Comparison of ENCODE assay signal across 10 mouse cellular contexts in the genomic region with DNA sequence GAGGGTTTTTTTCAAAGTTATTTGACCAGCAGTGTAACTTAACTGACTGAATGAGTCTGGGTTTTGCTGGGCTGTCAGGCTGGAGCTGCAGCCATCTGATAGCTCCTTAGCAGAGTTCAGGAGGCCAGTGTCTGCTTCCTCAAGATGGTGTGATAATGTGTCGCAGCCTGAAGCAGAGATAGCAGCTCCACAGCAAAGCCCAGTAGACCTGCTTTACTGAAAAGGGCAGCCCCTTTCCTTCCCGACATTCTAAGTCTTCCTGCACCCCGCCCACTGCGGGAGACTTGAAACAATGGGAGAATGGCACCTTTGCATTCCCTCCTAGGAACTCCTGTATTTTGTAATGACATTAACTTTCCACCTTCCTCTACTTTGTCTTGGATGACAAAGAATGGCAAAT. TPM values are rescaled to one million over a fixed set of nuclear protein-coding genes. Genes with fewer than 3 reads are reported as not detected.
A peak's percentile ranks its signal among the peaks of the same experiment; 100 is the strongest.
DNase-seq lines count a peak whose midpoint lies in the region; ATAC-seq and TF ChIP-seq lines count a peak whose summit lies in the region.
"Had no signal": no experiment of that assay in that cellular context is flagged by ENCODE, and none has a peak within 500 bp of the region (broad histone marks: within the 10 kb centered on the region; RNA-seq: fewer than 3 reads in every experiment).

No protein-coding gene starts in this region.

- no peaks in the 10 kb centered on the region for H3K79me2 ChIP-seq in MEL (ENCODE audit: control insufficient read depth, insufficient read depth, low read length, poor library complexity)

- ATAC-seq in lung, embryonic 15.5 days (ENCODE audit: borderline replicate concordance, extremely low read depth, low FRiP score, low TSS enrichment): peak; percentile 55; the same call in 1 of the 2 replicates
- no peak for ATAC-seq in CD4-positive, CD25-positive, alpha-beta regulatory T cell, adult 4 months

- no peak overlapping the region for H3K9ac ChIP-seq in MEL (ENCODE audit: control insufficient read depth, low read depth, low read length, poor library complexity, severe bottlenecking)
- H3K9ac ChIP-seq in lung, embryonic 15.5 days: no peak overlapping the region
- H3K9ac ChIP-seq: embryonic facial prominence, embryonic 12.5 days; hindbrain, embryonic 15.5 days; limb, embryonic 15.5 days had no signal

- peaks cover 0 to 9% of the 10 kb centered on the region in 2 experiments; a peak in 2 of 4 replicates for H3K36me3 ChIP-seq in MEL (ENCODE audit: control insufficient read depth in 1 of 2, insufficient read depth in 2 of 2, low read length in 2 of 2)
- H3K36me3 ChIP-seq in lung, embryonic 15.5 days: no peaks in the 10 kb centered on the region
- H3K36me3 ChIP-seq: embryonic facial prominence, embryonic 12.5 days; hindbrain, embryonic 15.5 days; limb, embryonic 15.5 days had no signal

- 41% methylated on average over 4 of the region's 4 CpGs for WGBS in lung, embryonic 15.5 days

- H3K4me1 ChIP-seq in MEL (ENCODE audit: control insufficient read depth in 1 of 2, insufficient read depth in 2 of 2, low read length in 2 of 2): peaks cover 5 to 10% of the 10 kb centered on the region in 2 experiments; a peak in 2 of 4 replicates
- peaks cover 53% of the 10 kb centered on the region for H3K4me1 ChIP-seq in bone marrow macrophage, adult 2 months (ENCODE audit: control insufficient read depth, insufficient read depth, low read length)
- 0 out of 2 replicates have a peak, but pooled peaks cover 3% of the 10 kb centered on the region for H3K4me1 ChIP-seq in lung, embryonic 15.5 days
- H3K4me1 ChIP-seq: embryonic facial prominence, embryonic 12.5 days; hindbrain, embryonic 15.5 days; limb, embryonic 15.5 days had no signal

- DNase-seq in MEL (ENCODE audit: low read depth, low spot score): peak; percentile 43
- peak; percentile 52 for DNase-seq in heart, postnatal 4 days
- no peak for DNase-seq in yolk sac, embryonic 10.5 days (ENCODE audit: low spot score)
- DNase-seq in right cerebral cortex, postnatal 36 days (ENCODE audit: low spot score in 2 of 2): no peak

- H3K4me2 ChIP-seq in lung, embryonic 15.5 days: no peak overlapping the region
- H3K4me2 ChIP-seq: embryonic facial prominence, embryonic 12.5 days; hindbrain, embryonic 15.5 days; limb, embryonic 15.5 days had no signal

- H3K4me3 ChIP-seq in MEL (ENCODE audit: control insufficient read depth in 1 of 2, insufficient read depth in 1 of 2, low read depth in 2 of 2, low read length in 2 of 2): no peak overlapping the region
- no peak overlapping the region for H3K4me3 ChIP-seq in bone marrow macrophage, adult 2 months (ENCODE audit: insufficient read depth, low read length)
- no peak overlapping the region for H3K4me3 ChIP-seq in lung, embryonic 15.5 days
- H3K4me3 ChIP-seq: embryonic facial prominence, embryonic 12.5 days; hindbrain, embryonic 15.5 days; limb, embryonic 15.5 days had no signal

- no peak for TF ChIP-seq POLR2A in MEL (IDR thresholded peaks at IDR 0.05; ENCODE audit: control insufficient read depth in 1 of 2, insufficient read depth in 1 of 2, low read depth in 1 of 2, low read length in 2 of 2, poor library complexity in 1 of 2)
- TF ChIP-seq POLR2A in bone marrow macrophage, adult 2 months (IDR thresholded peaks at IDR 0.05; ENCODE audit: borderline replicate concordance, low read depth, low read length): no peak

- H3K9me3 ChIP-seq in MEL (replicated peaks; ENCODE audit: insufficient read depth, low read length): no peaks in the 10 kb centered on the region
- H3K9me3 ChIP-seq in lung, embryonic 15.5 days: no peaks in the 10 kb centered on the region
- H3K9me3 ChIP-seq: embryonic facial prominence, embryonic 12.5 days; hindbrain, embryonic 15.5 days; limb, embryonic 15.5 days had no signal

- TF ChIP-seq EP300 in MEL (IDR thresholded peaks at IDR 0.05; ENCODE audit: low read depth in 1 of 2, low read length in 2 of 2): peak; percentile 60 to 63; a peak in 3 of 4 replicates

- H3K27ac ChIP-seq in MEL (ENCODE audit: control insufficient read depth, low read depth, low read length): no peak overlapping the region
- H3K27ac ChIP-seq in bone marrow macrophage, adult 2 months (ENCODE audit: insufficient read depth, low read depth, low read length): peak overlapping the region; percentile 99
- peak overlapping the region; percentile 73 for H3K27ac ChIP-seq in lung, embryonic 15.5 days
- H3K27ac ChIP-seq: embryonic facial prominence, embryonic 12.5 days; hindbrain, embryonic 15.5 days; limb, embryonic 15.5 days had no signal

- no peak for TF ChIP-seq CTCF in MEL (IDR thresholded peaks at IDR 0.05 in 2 of 3, conservative IDR thresholded peaks at IDR 0.05 in 1 of 3; ENCODE audit: control insufficient read depth in 1 of 3, insufficient read depth in 1 of 3, low read depth in 2 of 3, low read length in 3 of 3, poor library complexity in 1 of 3, severe bottlenecking in 1 of 3)
- TF ChIP-seq CTCF in bone marrow macrophage, adult 2 months (IDR thresholded peaks at IDR 0.05; ENCODE audit: low read depth, low read length): no peak

- no peaks in the 10 kb centered on the region for H3K27me3 ChIP-seq in MEL (ENCODE audit: control insufficient read depth in 1 of 2, insufficient read depth in 2 of 2, low read length in 2 of 2)
- no peaks in the 10 kb centered on the region for H3K27me3 ChIP-seq in lung, embryonic 15.5 days
- H3K27me3 ChIP-seq: embryonic facial prominence, embryonic 12.5 days; hindbrain, embryonic 15.5 days; limb, embryonic 15.5 days had no signal

- TF ChIP-seq RAD21 in MEL (IDR thresholded peaks at IDR 0.05; ENCODE audit: low read depth, low read length): no peak

TF ChIP-seq in MEL, 35 proteins besides CTCF, POLR2A, EP300 and RAD21 (continues in another document):
- no peak for TF ChIP-seq HCFC1 (IDR thresholded peaks at IDR 0.05; ENCODE audit: low read depth, low read length)
- 0 out of 2 replicates have a peak, but pooled peaks have one; percentile 20 for TF ChIP-seq SIN3A (IDR thresholded peaks at IDR 0.05; ENCODE audit: low read length)
- no peak for TF ChIP-seq SMC3 (IDR thresholded peaks at IDR 0.05; ENCODE audit: low read depth, low read length)
- no peak for TF ChIP-seq USF1 (IDR thresholded peaks at IDR 0.05; ENCODE audit: low read depth, low read length)
- TF ChIP-seq CHD1 (IDR thresholded peaks at IDR 0.05; ENCODE audit: low read depth, low read length): no peak
- TF ChIP-seq ETS1 (IDR thresholded peaks at IDR 0.05; ENCODE audit: low read depth, low read length): 0 out of 2 replicates have a peak, but pooled peaks have one; percentile 22
- TF ChIP-seq MYB (IDR thresholded peaks at IDR 0.05; ENCODE audit: low read depth, low read length): no peak
- no peak for TF ChIP-seq E2F4 (IDR thresholded peaks at IDR 0.05; ENCODE audit: borderline replicate concordance, low read depth, low read length)
- no peak for TF ChIP-seq ZC3H11A (IDR thresholded peaks at IDR 0.05; ENCODE audit: low read depth, low read length)
- TF ChIP-seq RCOR1 (IDR thresholded peaks at IDR 0.05; ENCODE audit: low read depth, low read length): 0 out of 2 replicates have a peak, but pooled peaks have one; percentile 19
- TF ChIP-seq MYC (IDR thresholded peaks at IDR 0.05; ENCODE audit: low read depth, low read length): no peak
- no peak for TF ChIP-seq NELFE (IDR thresholded peaks at IDR 0.05; ENCODE audit: low read depth, low read length)
- TF ChIP-seq NRF1 (IDR thresholded peaks at IDR 0.05; ENCODE audit: insufficient read depth, low read depth, low read length, poor library complexity, severe bottlenecking): no peak
- peak; percentile 72 for TF ChIP-seq GATA1 (IDR thresholded peaks at IDR 0.05; ENCODE audit: low read depth, low read length)
- TF ChIP-seq CHD2 (IDR thresholded peaks at IDR 0.05; ENCODE audit: low read length): no peak
- TF ChIP-seq ZKSCAN1 (IDR thresholded peaks at IDR 0.05; ENCODE audit: low read depth, low read length): no peak
- TF ChIP-seq ZMIZ1 (IDR thresholded peaks at IDR 0.05; ENCODE audit: low read depth, low read length): no peak
- no peak for TF ChIP-seq POLR2AphosphoS5 (IDR thresholded peaks at IDR 0.05; ENCODE audit: borderline replicate concordance, low read depth, low read length)
- no peak for TF ChIP-seq ZNF384 (IDR thresholded peaks at IDR 0.05; ENCODE audit: low read depth, low read length)
- no peak for TF ChIP-seq POLR2AphosphoS2 (IDR thresholded peaks at IDR 0.05; ENCODE audit: low read length)
- peak; percentile 60 for TF ChIP-seq TCF12 (IDR thresholded peaks at IDR 0.05; ENCODE audit: low read depth, low read length)

RNA-seq across cellular contexts. Expression of gene Entpd1, which starts 24.9 kb away (rescaled TPM):
- total RNA-seq in MEL (2012; rRNA removed): not detected in 2 replicates
- polyA plus RNA-seq in MEL (2012; ENCODE audit: insufficient read depth in 1 of 2, insufficient read length in 2 of 2, low read depth in 1 of 2, low replicate concordance in 2 of 2, missing spikeins in 1 of 2): not detected
- 189 and 194 TPM in 2 replicates for polyA plus RNA-seq in bone marrow macrophage, adult 2 months (2012; ENCODE audit: insufficient read depth, insufficient read length, missing spikeins)
- total RNA-seq in heart, postnatal 4 days (2021): 10 to 100 TPM; 32.3 to 33.3 TPM
- polyA plus RNA-seq in lung, embryonic 15.5 days (2015; fragmentation: Nextera tagmentation; extraction: Ambion mirVana): 13.5 and 16.1 TPM in 2 replicates
- polyA plus RNA-seq in CD4-positive, CD25-positive, alpha-beta regulatory T cell, adult 4 months (2017; shearing (Covaris generic)): 10 to 100 TPM; 44.4 to 58.8 TPM

RNA-seq across cellular contexts. Expression of gene Tctn3, which starts 25.1 kb away (rescaled TPM):
- 2.9 and 3.6 TPM in 2 replicates for total RNA-seq in MEL (2012; rRNA removed)
- polyA plus RNA-seq in MEL (2012; ENCODE audit: insufficient read depth in 1 of 2, insufficient read length in 2 of 2, low read depth in 1 of 2, low replicate concordance in 2 of 2, missing spikeins in 1 of 2): 1 to 10 TPM in 1 of 2 experiments, not detected in 1; 6.2 TPM
- 12.6 and 13.9 TPM in 2 replicates for polyA plus RNA-seq in bone marrow macrophage, adult 2 months (2012; ENCODE audit: insufficient read depth, insufficient read length, missing spikeins)
- 1 to 10 TPM; 7.3 to 7.8 TPM for total RNA-seq in heart, postnatal 4 days (2021)
- 10.8 and 11.8 TPM in 2 replicates for polyA plus RNA-seq in lung, embryonic 15.5 days (2015; fragmentation: Nextera tagmentation; extraction: Ambion mirVana)
- 10 to 100 TPM in 1 of 2 experiments, 1 to 10 TPM in 1; 8.5 to 13.1 TPM for polyA plus RNA-seq in CD4-positive, CD25-positive, alpha-beta regulatory T cell, adult 4 months (2017; shearing (Covaris generic))

RNA-seq across cellular contexts. Expression of gene Aldh18a1, which starts 48.8 kb away (rescaled TPM):
- total RNA-seq in MEL (2012; rRNA removed): 35.3 and 68.5 TPM in 2 replicates
- 100 to 1,000 TPM in 1 of 2 experiments, 10 to 100 TPM in 1; 89.7 to 214 TPM for polyA plus RNA-seq in MEL (2012; ENCODE audit: insufficient read depth in 1 of 2, insufficient read length in 2 of 2, low read depth in 1 of 2, low replicate concordance in 2 of 2, missing spikeins in 1 of 2)
- polyA plus RNA-seq in bone marrow macrophage, adult 2 months (2012; ENCODE audit: insufficient read depth, insufficient read length, missing spikeins): 3.4 and 4.3 TPM in 2 replicates
- total RNA-seq in heart, postnatal 4 days (2021): 10 to 100 TPM; 23.5 to 30.4 TPM
- polyA plus RNA-seq in lung, embryonic 15.5 days (2015; fragmentation: Nextera tagmentation; extraction: Ambion mirVana): 59.3 and 60.8 TPM in 2 replicates
- 10 to 100 TPM; 39.2 to 80.4 TPM for polyA plus RNA-seq in CD4-positive, CD25-positive, alpha-beta regulatory T cell, adult 4 months (2017; shearing (Covaris generic))

Comparison
In these comparisons a context has a peak if more than half of its experiments do, and no peak if none do; other contexts are left out.
1. DNase-seq: peak in MEL (single experiment) and heart, postnatal 4 days (single experiment); none in yolk sac, embryonic 10.5 days (single experiment) and right cerebral cortex, postnatal 36 days (0 of 2).
2. RNA of gene Entpd1, which starts 24.9 kb away (polyA plus RNA-seq): 189 to 194 TPM in bone marrow macrophage, adult 2 months, 44.4 to 58.8 TPM in CD4-positive, CD25-positive, alpha-beta regulatory T cell, adult 4 months and 13.5 to 16.1 TPM in lung, embryonic 15.5 days; not detected in MEL; every median in the first group is over 10 times any median in the second.